Mouse (Mus musculus) forebrain, embryonic 13.5 days (tissue): ENCODE data around the gene Rai14. TPM values are rescaled to one million over a fixed set of nuclear protein-coding genes. Genes with fewer than 3 reads are reported as not detected.

ENCODE experiments used
- ATAC-seq: fragments of 200-750 bp; cut with Nextera tagmentation; 2 replicates; pipeline ENCODE4 v1.8.0; 2017
- H3K27ac ChIP-seq: fragments of 300-500 bp; sonication (generic); 2 replicates; pipeline ENCODE4 v1.5.1; 2015; ENCODE audit warnings: inconsistent platforms, mild to moderate bottlenecking, moderate library complexity
- H3K27me3 ChIP-seq: fragments of 300-500 bp; sonication (generic); 2 replicates; pipeline ENCODE4 v1.6.1; 2015; ENCODE audit warnings: mild to moderate bottlenecking, inconsistent platforms
- H3K36me3 ChIP-seq: fragments of 300-500 bp; sonication (generic); 2 replicates; pipeline ENCODE4 v1.6.1; 2015; ENCODE audit warnings: mild to moderate bottlenecking, inconsistent platforms; ENCODE audit not compliant: poor library complexity, severe bottlenecking
- H3K4me1 ChIP-seq: fragments of 300-500 bp; sonication (generic); 2 replicates; pipeline ENCODE4 v1.6.1; 2015; ENCODE audit warnings: inconsistent platforms
- H3K4me2 ChIP-seq: fragments of 300-500 bp; sonication (generic); 2 replicates; pipeline ENCODE4 v1.6.1; 2015; ENCODE audit warnings: inconsistent platforms, mild to moderate bottlenecking, moderate library complexity
- H3K4me3 ChIP-seq: fragments of 300-500 bp; sonication (generic); 2 replicates; pipeline ENCODE4 v1.5.1; 2015; ENCODE audit warnings: mild to moderate bottlenecking, inconsistent platforms
- H3K9ac ChIP-seq: fragments of 300-500 bp; sonication (generic); 2 replicates; pipeline ENCODE4 v1.6.1; 2015; ENCODE audit warnings: mild to moderate bottlenecking, inconsistent platforms
- H3K9me3 ChIP-seq: fragments of 300-500 bp; sonication (generic); replicated peaks from 2 replicates; pipeline ENCODE4 v1.6.1; 2016; ENCODE audit warnings: inconsistent platforms
- WGBS: fragments of 180-500 bp; shearing (Covaris S2); methylation state at CpG from one replicate; pipeline ENCODE4 v1.1.7; 2015; 5-methylcytosine and 5-hydroxymethylcytosine counted together
- polyA plus RNA-seq: library from polyadenylated mRNA; unstranded; fragments of >200 nt; fragmentation: Nextera tagmentation; extraction: Ambion mirVana; gene quantifications from 2 replicates; pipeline ENCODE4 v1.2.1, GENCODE M21; 2015

The Rai14 gene
- polyA plus RNA-seq, 1 experiment from 2014 or later: 43.7 TPM

DNA sequence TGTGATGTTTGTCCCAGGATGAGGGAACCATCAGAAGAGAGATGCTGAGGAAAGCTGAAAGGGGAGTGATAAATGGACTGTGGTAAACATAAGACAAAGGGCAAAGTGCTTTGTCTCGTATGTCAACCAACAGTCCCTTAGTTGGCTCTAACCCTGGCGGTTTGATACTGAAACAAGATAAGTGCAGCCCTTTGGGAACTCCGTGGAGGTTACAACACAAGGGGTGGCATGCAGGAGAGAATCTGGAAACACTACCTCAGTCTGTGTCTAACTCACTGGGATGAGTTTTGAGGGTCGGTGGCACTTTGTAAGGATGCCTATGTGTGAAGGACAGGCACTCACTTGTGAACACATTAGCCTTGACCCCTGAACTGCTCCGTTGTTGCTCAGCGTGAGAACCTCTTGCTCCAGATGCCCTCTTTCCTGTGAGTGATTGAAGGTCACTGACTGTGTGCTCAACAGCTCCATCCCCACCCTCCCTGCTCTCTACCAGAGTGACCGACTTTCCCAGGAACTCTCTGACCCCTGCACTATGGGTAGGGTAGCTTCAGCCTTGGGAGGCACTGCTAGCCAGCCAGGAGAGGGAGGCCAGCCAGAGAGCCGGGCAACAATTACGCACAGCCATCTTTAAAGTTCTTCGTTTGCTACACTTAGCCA is 90.7 kb downstream of the Rai14 start:
- no peak overlapping the region for H3K9ac ChIP-seq
- no peaks in the 10 kb centered on the region for H3K9me3 ChIP-seq
- H3K4me3 ChIP-seq: no peak overlapping the region
- no peak overlapping the region for H3K4me2 ChIP-seq
- WGBS: 74% methylated on average over 10 of the region's 10 CpGs
- no peaks in the 10 kb centered on the region for H3K27me3 ChIP-seq
- H3K36me3 ChIP-seq: peaks cover 11% of the 10 kb centered on the region; the same call in 1 of the 2 replicates
- H3K27ac ChIP-seq: no peak overlapping the region
- 0 out of 2 replicates have a peak, but pooled peaks have one; percentile 19 for ATAC-seq
- no peaks in the 10 kb centered on the region for H3K4me1 ChIP-seq

DNA sequence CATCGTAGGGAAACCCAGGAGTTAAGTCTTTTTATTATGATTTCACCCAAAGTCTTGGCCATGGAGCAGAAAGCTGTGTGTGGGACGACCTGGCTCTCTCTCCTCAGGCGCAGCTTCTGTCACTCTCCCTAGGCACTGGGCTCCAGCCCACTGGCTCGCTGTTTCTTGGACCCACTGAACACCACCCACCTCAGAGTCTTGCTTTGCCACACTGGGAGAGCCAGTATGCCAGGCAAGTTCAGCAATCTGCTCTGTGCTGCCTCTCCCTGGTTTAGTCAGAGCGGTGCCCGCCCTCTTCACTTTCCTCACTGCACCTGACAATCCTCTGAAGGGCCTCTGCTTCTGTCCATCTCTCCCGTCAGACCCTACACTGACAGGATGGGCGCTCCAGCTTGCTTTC is 93.2 kb downstream of the Rai14 start:
- 90% methylated on average over 8 of the region's 8 CpGs for WGBS
- ATAC-seq: no peak
- Histone ChIP-seq H3K27me3 (no peaks in the 10 kb centered on the region), H3K9me3 (no peaks in the 10 kb centered on the region), H3K9ac (no peak overlapping the region), H3K4me3 (no peak overlapping the region), H3K4me2 (no peak overlapping the region), H3K27ac (no peak overlapping the region), H3K36me3 (peaks cover 15% of the 10 kb centered on the region; the same call in 1 of the 2 replicates), H3K4me1 (no peaks in the 10 kb centered on the region)

DNA sequence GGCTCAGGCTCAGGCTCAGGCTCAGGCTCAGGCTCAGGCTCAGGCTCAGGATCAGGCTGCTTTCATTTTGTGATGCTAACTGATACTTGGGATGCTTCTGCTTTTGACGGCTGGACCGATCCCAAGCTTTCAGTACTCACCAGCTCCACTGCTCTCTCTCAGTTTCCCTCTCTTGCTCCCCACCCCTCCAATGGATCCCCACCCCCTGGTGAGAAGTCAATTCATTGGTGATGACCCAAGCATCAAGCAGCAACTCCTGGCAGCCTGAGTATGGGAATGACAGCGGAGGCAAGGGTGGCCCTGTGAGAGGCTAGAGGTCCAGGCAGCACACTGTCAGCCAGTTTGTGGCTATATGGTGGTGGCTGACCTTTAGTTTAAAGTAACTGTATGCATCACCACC is 94.7 kb downstream of the Rai14 start:
- peaks cover 15% of the 10 kb centered on the region; the same call in 1 of the 2 replicates for H3K36me3 ChIP-seq
- 93% methylated on average over 3 of the region's 3 CpGs for WGBS
- no peaks in the 10 kb centered on the region for H3K4me1 ChIP-seq
- no peaks in the 10 kb centered on the region for H3K9me3 ChIP-seq
- ATAC-seq: no peak
- H3K4me2 ChIP-seq: no peak overlapping the region
- H3K27me3 ChIP-seq: no peaks in the 10 kb centered on the region
- H3K9ac ChIP-seq: no peak overlapping the region
- H3K4me3 ChIP-seq: no peak overlapping the region
- no peak overlapping the region for H3K27ac ChIP-seq

DNA sequence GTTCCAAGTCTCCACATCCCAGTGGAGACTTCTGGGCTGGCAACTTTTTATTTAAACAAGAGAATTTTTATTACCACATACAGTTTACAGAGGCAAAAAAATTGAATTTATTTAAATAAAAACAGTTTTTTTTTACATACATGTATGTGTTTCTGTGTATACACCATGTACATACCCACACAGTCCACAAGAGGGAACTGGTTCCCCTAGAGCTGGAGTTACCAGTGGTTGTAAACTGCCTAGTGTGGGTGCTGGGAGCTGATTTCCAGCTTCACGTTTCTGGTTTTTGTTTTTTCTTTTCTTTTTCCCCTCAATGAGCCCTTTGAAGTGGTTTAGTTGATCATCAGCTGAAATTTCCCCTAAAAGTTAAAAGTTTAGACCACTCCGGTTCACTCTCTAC is 96.1 kb downstream of the Rai14 start:
- no peaks in the 10 kb centered on the region for H3K9me3 ChIP-seq
- H3K36me3 ChIP-seq: peaks cover 15% of the 10 kb centered on the region; the same call in 1 of the 2 replicates
- H3K27me3 ChIP-seq: no peaks in the 10 kb centered on the region
- no peak for ATAC-seq
- H3K9ac ChIP-seq: no peak overlapping the region
- no peak overlapping the region for H3K4me2 ChIP-seq
- no peak overlapping the region for H3K4me3 ChIP-seq
- H3K27ac ChIP-seq: no peak overlapping the region
- no peaks in the 10 kb centered on the region for H3K4me1 ChIP-seq
- WGBS: 91% methylated on average over 2 of the region's 2 CpGs

DNA sequence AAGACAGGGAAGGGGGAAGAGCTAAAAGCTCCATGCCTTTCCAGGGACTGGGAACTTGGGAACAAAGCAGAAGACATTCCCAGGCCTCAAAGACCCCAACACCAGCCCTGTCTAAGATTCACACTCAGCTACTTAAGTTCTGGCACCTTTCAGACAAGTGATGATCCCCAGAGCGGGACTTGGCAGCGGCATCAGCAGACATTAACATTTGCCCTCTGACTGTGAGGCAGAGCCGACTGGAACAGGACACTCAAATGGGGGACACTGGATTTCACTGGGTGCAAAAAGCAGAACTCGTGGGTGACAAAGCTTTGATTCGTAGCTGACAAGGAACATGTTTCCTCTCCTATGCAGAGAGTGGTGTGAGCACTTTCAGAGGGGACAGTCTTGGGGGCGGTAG is 98.4 kb downstream of the Rai14 start:
- Histone ChIP-seq H3K4me3 (no peak overlapping the region), H3K36me3 (peaks cover 15% of the 10 kb centered on the region; the same call in 1 of the 2 replicates), H3K9ac (no peak overlapping the region), H3K27ac (no peak overlapping the region), H3K27me3 (no peaks in the 10 kb centered on the region), H3K4me1 (no peaks in the 10 kb centered on the region), H3K4me2 (no peak overlapping the region), H3K9me3 (no peaks in the 10 kb centered on the region)
- WGBS: 87% methylated on average over 6 of the region's 6 CpGs
- ATAC-seq: no peak

DNA sequence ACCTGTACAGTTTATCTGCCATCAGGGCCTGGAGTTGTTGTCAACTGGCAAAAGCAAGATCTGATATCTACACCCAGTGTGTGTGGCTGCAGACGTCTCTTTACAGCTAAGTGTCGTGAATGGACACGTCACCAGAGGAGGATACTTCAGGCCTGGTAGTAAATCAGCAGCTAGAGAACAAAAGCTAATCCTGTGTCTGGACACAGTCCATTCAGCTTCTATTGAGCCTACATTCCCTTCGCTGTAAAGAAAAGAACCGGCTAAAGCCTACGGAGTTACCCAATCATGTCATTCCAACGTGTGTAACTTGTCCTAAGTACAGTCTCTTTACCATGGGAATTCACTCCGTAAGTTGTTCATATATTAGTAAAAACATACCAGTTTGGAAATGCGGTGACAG is 103.4 kb downstream of the Rai14 start:
- Histone ChIP-seq H3K9ac (no peak overlapping the region), H3K4me1 (no peaks in the 10 kb centered on the region), H3K9me3 (no peaks in the 10 kb centered on the region), H3K36me3 (peaks cover 11% of the 10 kb centered on the region), H3K27ac (no peak overlapping the region), H3K4me2 (no peak overlapping the region), H3K27me3 (no peaks in the 10 kb centered on the region), H3K4me3 (no peak overlapping the region)
- no peak for ATAC-seq
- 43% methylated on average over 9 of the region's 9 CpGs for WGBS

DNA sequence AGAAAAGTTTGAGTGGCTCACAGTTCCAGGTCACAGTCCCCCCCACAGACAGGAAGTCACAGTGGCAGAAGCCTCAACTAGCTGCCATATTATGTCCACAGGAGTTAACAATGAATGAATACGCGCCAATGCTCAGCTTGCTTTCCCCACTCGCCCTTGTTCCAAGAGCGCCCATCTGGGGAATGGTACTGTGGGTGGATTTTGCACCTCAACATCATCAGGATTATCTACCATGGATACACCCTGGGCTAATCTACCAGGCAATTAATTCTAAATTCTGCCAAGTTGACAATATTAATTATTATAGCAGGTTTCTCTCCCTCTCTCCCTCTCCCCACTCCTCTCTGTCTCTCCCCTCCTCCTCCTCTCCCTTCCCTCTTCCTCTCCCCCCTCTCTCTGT is 105.3 kb downstream of the Rai14 start:
- no peak for ATAC-seq
- Histone ChIP-seq H3K27me3 (no peaks in the 10 kb centered on the region), H3K9me3 (no peaks in the 10 kb centered on the region), H3K4me1 (no peaks in the 10 kb centered on the region), H3K4me3 (no peak overlapping the region), H3K4me2 (no peak overlapping the region), H3K27ac (no peak overlapping the region), H3K9ac (no peak overlapping the region), H3K36me3 (peaks cover 29% of the 10 kb centered on the region)
- WGBS: 91% methylated on average over 4 of the region's 4 CpGs

DNA sequence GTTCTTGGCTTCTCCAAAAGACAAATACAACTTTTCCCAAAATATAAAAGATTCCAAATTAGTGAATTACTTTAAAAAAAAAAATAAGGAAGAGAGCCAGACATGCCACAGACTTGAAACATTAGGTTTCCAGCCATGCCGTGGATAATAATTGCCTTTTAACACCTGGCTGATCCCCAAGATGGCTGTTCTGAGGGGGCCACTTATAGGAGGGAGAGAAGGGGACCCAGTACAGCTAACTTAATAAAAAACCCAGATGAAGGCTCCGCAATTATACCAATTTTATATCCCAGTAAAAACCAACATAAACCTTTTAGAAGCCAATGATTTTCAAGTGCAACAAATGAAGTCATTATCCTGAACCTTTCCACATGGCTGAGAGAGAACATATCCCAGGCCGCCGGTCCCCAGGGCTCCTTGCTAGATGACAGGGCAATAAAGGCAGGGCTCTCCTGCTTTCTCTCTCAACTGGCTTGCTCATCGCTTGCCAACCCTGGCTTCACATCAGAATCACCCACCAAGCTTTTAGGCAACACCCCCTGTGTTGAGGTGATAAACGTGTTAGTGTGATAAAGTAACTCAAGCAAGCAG is 105.8 kb downstream of the Rai14 start:
- Histone ChIP-seq H3K4me3 (no peak overlapping the region), H3K9ac (no peak overlapping the region), H3K4me2 (no peak overlapping the region), H3K4me1 (no peaks in the 10 kb centered on the region), H3K27me3 (no peaks in the 10 kb centered on the region), H3K27ac (no peak overlapping the region), H3K36me3 (peaks cover 34% of the 10 kb centered on the region), H3K9me3 (no peaks in the 10 kb centered on the region)
- ATAC-seq: no peak
- WGBS: 84% methylated on average over 6 of the region's 6 CpGs

DNA sequence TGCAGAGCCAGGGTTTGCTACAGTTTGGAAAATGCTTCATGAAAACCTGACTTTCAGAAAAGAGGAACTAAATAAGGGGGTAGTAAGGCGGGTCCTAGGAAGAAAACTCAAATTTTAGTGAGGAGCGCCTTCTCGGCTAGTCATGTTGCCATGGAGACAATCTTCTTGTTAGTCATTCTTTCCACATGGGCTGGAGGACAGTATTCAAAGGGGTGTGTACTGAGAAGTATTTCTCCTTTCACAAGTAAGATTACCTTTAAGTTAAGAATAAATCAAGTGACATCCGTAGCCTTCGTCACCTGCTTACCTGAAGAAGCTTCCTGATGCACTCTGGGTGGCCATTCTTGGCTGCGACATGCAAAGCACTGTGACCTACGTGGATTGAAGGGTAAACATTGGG is 115.0 kb downstream of the Rai14 start:
- Histone ChIP-seq H3K9me3 (no peaks in the 10 kb centered on the region), H3K4me1 (peaks cover 15% of the 10 kb centered on the region; the same call in 1 of the 2 replicates), H3K4me2 (no peak overlapping the region), H3K36me3 (peaks cover 9% of the 10 kb centered on the region), H3K9ac (no peak overlapping the region), H3K27me3 (no peaks in the 10 kb centered on the region), H3K27ac (no peak overlapping the region), H3K4me3 (no peak overlapping the region)
- WGBS: 78% methylated on average over 7 of the region's 7 CpGs
- ATAC-seq: no peak

DNA sequence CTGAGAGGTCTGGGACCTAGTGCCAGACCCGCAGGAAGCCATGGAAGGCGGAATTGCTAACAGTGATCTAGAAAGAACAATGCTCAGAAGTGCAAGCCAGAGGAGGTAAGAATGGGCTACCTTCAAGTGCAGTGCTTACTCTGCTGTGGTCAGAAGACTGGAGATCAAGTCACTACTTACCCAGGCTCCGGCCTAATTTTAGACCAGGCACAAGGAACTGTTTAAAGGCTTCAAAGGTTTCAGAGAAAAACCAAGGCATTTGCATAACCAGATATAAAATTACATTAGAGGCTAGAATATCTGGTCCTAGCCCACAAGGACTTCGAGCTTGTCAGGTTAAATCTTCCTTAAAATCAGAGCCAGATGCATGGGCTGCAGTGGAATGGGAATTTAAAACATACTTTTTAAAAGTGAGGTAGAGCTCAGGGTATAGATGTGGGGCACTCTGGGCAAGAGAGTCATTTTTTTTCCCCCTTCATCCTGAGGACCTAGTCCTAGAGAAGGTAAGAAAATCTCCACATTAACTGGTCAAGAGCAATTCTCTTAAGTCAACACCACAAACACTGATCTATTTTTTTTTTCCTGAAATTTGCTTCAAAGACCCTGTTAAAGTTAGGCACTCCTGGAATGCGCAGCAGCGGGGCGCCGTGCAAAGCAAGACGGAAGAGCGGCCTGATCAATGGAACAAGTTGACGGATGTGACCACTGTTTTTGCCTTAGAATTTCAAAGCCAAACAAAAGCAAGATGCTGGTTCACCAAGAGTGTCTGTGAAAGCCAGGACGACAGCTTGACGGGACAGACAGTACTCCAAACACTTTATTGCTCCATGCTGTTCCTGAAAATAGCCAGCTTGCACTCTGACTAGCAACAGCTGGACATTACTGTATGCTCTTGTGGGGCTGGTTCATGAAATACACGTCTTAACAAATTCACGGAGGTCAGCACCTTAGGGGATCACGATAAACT is 115.9 kb downstream of the Rai14 start:
- no peak overlapping the region for H3K9ac ChIP-seq
- no peak overlapping the region for H3K4me2 ChIP-seq
- no peak overlapping the region for H3K27ac ChIP-seq
- peaks cover 15% of the 10 kb centered on the region; the same call in 1 of the 2 replicates for H3K4me1 ChIP-seq
- H3K27me3 ChIP-seq: no peaks in the 10 kb centered on the region
- peaks cover under 1% of the 10 kb centered on the region; the same call in 1 of the 2 replicates for H3K36me3 ChIP-seq
- H3K4me3 ChIP-seq: no peak overlapping the region
- ATAC-seq: no peak
- H3K9me3 ChIP-seq: no peaks in the 10 kb centered on the region
- 81% methylated on average over 16 of the region's 16 CpGs for WGBS

DNA sequence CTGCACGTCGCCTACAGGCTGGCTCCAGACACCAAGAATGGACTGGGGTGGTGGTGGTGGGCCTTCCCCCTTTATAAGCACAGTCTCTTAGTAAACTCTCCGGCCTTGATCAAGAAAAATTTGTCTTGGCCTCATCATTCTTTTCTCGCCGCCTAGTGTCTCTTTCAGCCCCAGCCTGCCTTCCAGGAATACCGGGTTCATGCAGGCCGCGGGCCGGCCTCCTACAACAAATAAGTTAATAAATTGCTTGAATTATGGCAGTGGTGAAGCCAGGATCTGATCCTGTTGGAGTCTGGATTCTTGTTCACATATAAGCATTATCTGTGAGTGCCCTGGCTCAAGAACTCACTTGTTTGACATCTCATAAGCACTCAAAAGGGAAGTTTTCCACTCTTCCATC is 117.6 kb downstream of the Rai14 start:
- no peaks in the 10 kb centered on the region for H3K36me3 ChIP-seq

DNA sequence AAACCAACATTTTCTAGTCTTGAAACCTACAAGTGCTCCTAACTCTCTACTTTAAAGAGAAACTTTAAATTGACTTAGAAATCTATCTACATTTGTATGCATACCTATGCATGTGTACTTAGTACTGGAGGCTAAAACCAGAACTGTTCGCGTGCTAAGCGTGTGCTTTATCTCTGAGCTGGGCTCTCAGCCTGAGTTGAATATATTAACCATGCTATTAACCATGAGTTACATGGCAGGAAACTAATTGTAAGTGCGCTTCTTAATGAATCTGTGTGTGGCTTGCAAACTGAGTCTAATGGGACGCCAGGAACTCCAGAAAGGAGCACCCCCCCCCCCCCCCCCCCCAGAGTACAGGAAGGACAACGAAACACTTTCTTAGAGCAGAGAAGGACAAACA is 119.0 kb downstream of the Rai14 start:
- no peaks in the 10 kb centered on the region for H3K9me3 ChIP-seq
- no peak overlapping the region for H3K4me2 ChIP-seq
- no peaks in the 10 kb centered on the region for H3K27me3 ChIP-seq
- peak; percentile 62 for ATAC-seq
- peaks cover 15% of the 10 kb centered on the region; the same call in 1 of the 2 replicates for H3K4me1 ChIP-seq
- no peak overlapping the region for H3K4me3 ChIP-seq
- 65% methylated on average over 6 of the region's 6 CpGs for WGBS
- H3K36me3 ChIP-seq: 0 out of 2 replicates have a peak, but pooled peaks cover 3% of the 10 kb centered on the region
- no peak overlapping the region for H3K27ac ChIP-seq
- no peak overlapping the region for H3K9ac ChIP-seq

More for the DNA sequence above, 117.6 kb downstream of the Rai14 start:
- no peaks in the 10 kb centered on the region for H3K27me3 ChIP-seq
- 97% methylated on average over 9 of the region's 9 CpGs for WGBS
- peaks cover 15% of the 10 kb centered on the region; the same call in 1 of the 2 replicates for H3K4me1 ChIP-seq
- no peaks in the 10 kb centered on the region for H3K9me3 ChIP-seq
- H3K4me2 ChIP-seq: no peak overlapping the region
- H3K4me3 ChIP-seq: no peak overlapping the region
- ATAC-seq: no peak
- no peak overlapping the region for H3K9ac ChIP-seq
- no peak overlapping the region for H3K27ac ChIP-seq
